Mouse (Mus musculus): ENCODE results near the gene Slc22a12.

DNA sequence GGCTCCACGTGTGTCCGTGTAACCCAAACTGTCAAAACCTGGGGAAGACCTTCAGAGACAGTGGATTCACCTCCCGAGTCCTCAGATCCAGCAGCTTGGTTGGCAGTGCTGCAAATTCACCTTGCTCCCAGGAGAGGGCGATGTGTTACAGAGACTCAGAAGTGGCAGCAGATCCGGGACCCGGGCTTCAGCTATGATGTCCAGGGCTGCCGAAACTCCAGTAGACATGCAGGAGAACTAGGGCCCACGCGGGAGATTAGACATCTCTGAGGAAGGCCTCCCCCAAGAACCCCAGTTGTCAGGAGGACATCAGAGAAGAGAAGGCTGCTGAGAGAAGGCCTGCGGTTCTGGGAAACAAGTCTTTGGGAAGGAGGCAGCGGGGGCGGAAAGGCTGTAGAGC lies 50.7 kb downstream of the Slc22a12 start:
- TF ChIP-seq POLR2A (IDR thresholded peaks at IDR 0.05; ENCODE audit: low read depth, low read length) (no peak), CTCF (IDR thresholded peaks at IDR 0.05; ENCODE audit: borderline replicate concordance, insufficient read depth, low read length) (peak; percentile 78; the same call in 1 of the 2 replicates)

All from embryonic fibroblast, embryonic 13.5 days (primary cell).